Mouse (Mus musculus): ENCODE measurements around the gene Pdap1. TPM values are rescaled to one million over a fixed set of nuclear protein-coding genes. Genes with fewer than 3 reads are reported as not detected.

Pdap1 gene
- polyA plus RNA-seq (2015; fragmentation: Illumina TruSeq; extraction: RNeasy Lipid Tissue Mini Kit (QIAGEN cat#74804); ENCODE audit: insufficient read depth, low read depth, low replicate concordance): 18.3 TPM

DNA sequence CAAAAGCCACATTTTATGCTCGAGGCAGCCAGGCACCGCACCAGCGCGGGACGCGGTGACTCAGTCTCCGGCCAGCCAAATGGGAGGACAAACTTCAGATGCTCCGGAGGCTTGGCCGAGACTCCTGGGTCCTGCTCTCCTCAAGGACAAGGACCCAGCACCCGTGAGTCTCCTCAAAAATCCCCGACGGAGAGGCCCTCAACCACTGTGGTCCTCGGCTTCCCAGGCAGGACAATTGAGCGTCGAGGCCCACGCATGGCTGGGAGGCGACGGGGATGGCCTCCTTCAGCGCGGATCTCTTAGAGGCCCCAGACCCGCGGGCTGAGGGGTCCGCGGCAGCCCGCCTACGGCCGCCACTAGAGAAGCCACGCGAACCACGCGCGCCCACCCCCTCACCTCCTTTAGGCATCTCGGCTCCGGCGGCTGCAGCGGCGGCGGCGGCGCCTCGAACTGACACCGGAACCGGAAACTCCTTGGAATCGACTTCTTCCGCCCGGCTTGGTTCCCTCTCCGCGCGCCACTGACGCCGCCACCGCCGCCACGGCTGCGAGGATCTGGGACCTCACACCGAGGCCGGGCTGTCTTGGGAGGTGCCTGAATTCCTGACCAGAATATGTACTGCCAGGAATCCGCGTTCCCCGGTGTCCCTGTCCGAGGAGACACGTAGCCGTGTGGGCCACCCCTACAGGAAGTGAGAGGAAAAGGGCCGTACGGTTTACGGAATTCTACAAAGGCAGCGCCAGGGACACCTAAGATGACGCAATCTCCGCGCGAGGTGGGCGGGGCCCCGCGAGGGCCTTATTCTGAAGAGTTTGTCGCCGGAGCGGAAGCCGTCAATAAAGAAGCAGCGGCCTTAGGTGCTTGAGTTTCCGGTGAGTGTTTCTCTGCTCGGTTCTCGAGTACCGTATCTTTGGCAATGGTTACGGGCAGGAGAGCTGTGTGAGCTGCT lies at the start of gene Pdap1, which contains the start of gene Bud31:
Pdap1 (minus strand) TSS at position 668 of the 949 bp plus-strand sequence.
Bud31 (plus strand) TSS at position 792 of the 949 bp plus-strand sequence.

GRCm38 (mm10) chr5:145166536-145167305 lies 26.7 kb upstream of the Pdap1 start, which contains the start of the genes Ptcd1 and Cpsf4:
TSS of gene Ptcd1 (minus strand) at chr5:145167108.
TSS of gene Cpsf4 (plus strand) at chr5:145167213.

DNA sequence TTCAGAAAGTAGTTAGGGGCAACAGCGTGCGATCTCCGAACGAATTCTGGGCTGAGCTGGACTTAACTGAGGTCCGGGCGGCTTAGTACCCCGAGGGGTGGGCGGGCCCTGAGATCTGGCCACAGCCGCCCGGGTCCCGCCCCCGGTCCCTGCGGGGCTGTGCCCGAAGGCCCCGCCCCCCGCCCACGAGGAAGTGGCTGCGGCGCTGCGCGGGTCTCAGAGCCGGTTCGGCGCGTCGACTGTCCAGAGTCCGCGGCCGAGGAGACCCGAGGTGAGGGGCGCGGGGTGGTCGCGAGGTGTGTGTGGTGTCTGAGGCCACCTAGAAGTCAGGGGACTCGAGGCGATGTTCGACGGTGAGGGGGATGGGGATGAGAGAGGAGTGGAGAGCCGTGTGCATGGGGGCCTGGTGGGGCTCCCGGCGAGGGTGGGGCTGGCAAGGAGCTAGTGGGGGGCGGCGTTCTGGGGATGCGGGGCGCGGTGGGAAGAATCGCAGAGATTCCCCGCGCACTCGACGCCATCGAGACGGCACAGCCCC lies 25.9 kb downstream of the Pdap1 start, which contains the start of gene Arpc1b:
Arpc1b (plus strand) TSS at position 145 of the 535 bp plus-strand sequence.

GRCm38 (mm10) chr5:145083632-145084451 lies 56.2 kb downstream of the Pdap1 start, which contains the start of the genes Arpc1a and Kpna7:
TSS of gene Arpc1a (plus strand) at chr5:145083830.
TSS of gene Kpna7 (minus strand) at chr5:145084030.

Other genes with a start within 250 kb of the Pdap1 start
- 4.0 TPM for gene Smurf1, start 174.4 kb downstream of the Pdap1 start, polyA plus RNA-seq (2015; fragmentation: Illumina TruSeq; extraction: RNeasy Lipid Tissue Mini Kit (QIAGEN cat#74804); ENCODE audit: insufficient read depth, low read depth, low replicate concordance)
- gene Gm4871, start 107.5 kb downstream of the Pdap1 start, polyA plus RNA-seq (2015; fragmentation: Illumina TruSeq; extraction: RNeasy Lipid Tissue Mini Kit (QIAGEN cat#74804); ENCODE audit: insufficient read depth, low read depth, low replicate concordance): not detected
- not detected for gene 1700018F24Rik, start 97.2 kb downstream of the Pdap1 start, polyA plus RNA-seq (2015; fragmentation: Illumina TruSeq; extraction: RNeasy Lipid Tissue Mini Kit (QIAGEN cat#74804); ENCODE audit: insufficient read depth, low read depth, low replicate concordance)
- 31.6 TPM for gene Arpc1a, start 56.4 kb downstream of the Pdap1 start, polyA plus RNA-seq (2015; fragmentation: Illumina TruSeq; extraction: RNeasy Lipid Tissue Mini Kit (QIAGEN cat#74804); ENCODE audit: insufficient read depth, low read depth, low replicate concordance)
- gene Kpna7, start 56.2 kb downstream of the Pdap1 start, polyA plus RNA-seq (2015; fragmentation: Illumina TruSeq; extraction: RNeasy Lipid Tissue Mini Kit (QIAGEN cat#74804); ENCODE audit: insufficient read depth, low read depth, low replicate concordance): not detected
- gene Arpc1b, start 26.0 kb downstream of the Pdap1 start, polyA plus RNA-seq (2015; fragmentation: Illumina TruSeq; extraction: RNeasy Lipid Tissue Mini Kit (QIAGEN cat#74804); ENCODE audit: insufficient read depth, low read depth, low replicate concordance): 38.1 TPM
- gene Bud31, start 124 bp upstream of the Pdap1 start, polyA plus RNA-seq (2015; fragmentation: Illumina TruSeq; extraction: RNeasy Lipid Tissue Mini Kit (QIAGEN cat#74804); ENCODE audit: insufficient read depth, low read depth, low replicate concordance): 34.4 TPM
- gene Ptcd1, start 26.9 kb upstream of the Pdap1 start, polyA plus RNA-seq (2015; fragmentation: Illumina TruSeq; extraction: RNeasy Lipid Tissue Mini Kit (QIAGEN cat#74804); ENCODE audit: insufficient read depth, low read depth, low replicate concordance): 2.6 TPM
- 6.4 TPM for gene Cpsf4, start 27.0 kb upstream of the Pdap1 start, polyA plus RNA-seq (2015; fragmentation: Illumina TruSeq; extraction: RNeasy Lipid Tissue Mini Kit (QIAGEN cat#74804); ENCODE audit: insufficient read depth, low read depth, low replicate concordance)
- gene Atp5j2, start 51.8 kb upstream of the Pdap1 start, polyA plus RNA-seq (2015; fragmentation: Illumina TruSeq; extraction: RNeasy Lipid Tissue Mini Kit (QIAGEN cat#74804); ENCODE audit: insufficient read depth, low read depth, low replicate concordance): 85.2 TPM
- gene Zkscan14, start 61.6 kb upstream of the Pdap1 start, polyA plus RNA-seq (2015; fragmentation: Illumina TruSeq; extraction: RNeasy Lipid Tissue Mini Kit (QIAGEN cat#74804); ENCODE audit: insufficient read depth, low read depth, low replicate concordance): 2.5 TPM
- gene Zkscan5, start 64.3 kb upstream of the Pdap1 start, polyA plus RNA-seq (2015; fragmentation: Illumina TruSeq; extraction: RNeasy Lipid Tissue Mini Kit (QIAGEN cat#74804); ENCODE audit: insufficient read depth, low read depth, low replicate concordance): 2.7 TPM
- gene Zfp655, start 91.5 kb upstream of the Pdap1 start, polyA plus RNA-seq (2015; fragmentation: Illumina TruSeq; extraction: RNeasy Lipid Tissue Mini Kit (QIAGEN cat#74804); ENCODE audit: insufficient read depth, low read depth, low replicate concordance): 4.7 TPM
- gene Zscan25, start 140.3 kb upstream of the Pdap1 start, polyA plus RNA-seq (2015; fragmentation: Illumina TruSeq; extraction: RNeasy Lipid Tissue Mini Kit (QIAGEN cat#74804); ENCODE audit: insufficient read depth, low read depth, low replicate concordance): 1.8 TPM
- not detected for gene Cyp3a57, start 205.0 kb upstream of the Pdap1 start, polyA plus RNA-seq (2015; fragmentation: Illumina TruSeq; extraction: RNeasy Lipid Tissue Mini Kit (QIAGEN cat#74804); ENCODE audit: insufficient read depth, low read depth, low replicate concordance)